ENCODE assay signal across 8 mouse cellular contexts in genomic region chr4:97757207-97757977, GRCm38 (mm10). TPM values are rescaled to one million over a fixed set of nuclear protein-coding genes. Genes with fewer than 3 reads are reported as not detected.
DNase-seq lines count a peak whose midpoint lies in the region; ATAC-seq lines count a peak whose summit lies in the region.

No protein-coding gene starts in this region.

- H3K4me1 ChIP-seq in lung, embryonic 16.5 days (replicated peaks; ENCODE audit: control insufficient read depth, insufficient read depth, low read length), result peaks cover 15% of the 10 kb centered on the region

- under 1% methylated on average over 38 of the region's 38 CpGs for WGBS in lung, embryonic 16.5 days

- DNase-seq in T-cell, adult 2 months (ENCODE audit: low spot score), result peak; percentile 26
- DNase-seq in cerebellum, adult 9-10 months, result peak; percentile 83
- peak; percentile 80 for DNase-seq in heart, postnatal 4 days
- DNase-seq in layer of hippocampus, adult 18-20 months (ENCODE audit: low spot score in 2 of 2), result peak; percentile 47 to 74
- peak; percentile 61 for DNase-seq in ovary, postnatal 10 days (ENCODE audit: low spot score)
- DNase-seq in c-Kit-positive CD71-positive TER-119-positive erythroid progenitor cells, embryonic 14.5 days (ENCODE audit: low spot score), result no peak

- peak overlapping the region; percentile 84 for H3K4me2 ChIP-seq in lung, embryonic 16.5 days (ENCODE audit: low read depth, low read length)

- no peaks in the 10 kb centered on the region for H3K9me3 ChIP-seq in lung, embryonic 16.5 days (ENCODE audit: control insufficient read depth, low read length)

- peak overlapping the region; percentile 78 for H3K9ac ChIP-seq in lung, embryonic 16.5 days (ENCODE audit: low read length)

- H3K36me3 ChIP-seq in lung, embryonic 16.5 days (ENCODE audit: control insufficient read depth, insufficient read depth, low read length), result no peaks in the 10 kb centered on the region

- peak; percentile 68 for ATAC-seq in frontal cortex, adult (ENCODE audit: low TSS enrichment)
- peak; percentile 82 for ATAC-seq in lung, embryonic 16.5 days (ENCODE audit: low read depth)

- H3K27me3 ChIP-seq in lung, embryonic 16.5 days (ENCODE audit: control insufficient read depth, insufficient read depth, low read depth, low read length), result no peaks in the 10 kb centered on the region

- H3K27ac ChIP-seq in lung, embryonic 16.5 days (ENCODE audit: low read length), result peak overlapping the region; percentile 86

- peak overlapping the region; percentile 63 for H3K4me3 ChIP-seq in lung, embryonic 16.5 days (ENCODE audit: low read length)

RNA-seq across cellular contexts. Expression of gene Nfia, which starts 15.1 kb away (rescaled TPM):
- total RNA-seq in heart, postnatal 4 days (2021), result 100 to 1,000 TPM; 206 to 217 TPM
- 10 to 100 TPM; 94.5 to 95.9 TPM for total RNA-seq in layer of hippocampus, adult 18-20 months (2021)
- polyA plus RNA-seq in lung, embryonic 16.5 days (2015; fragmentation: Nextera tagmentation; extraction: Ambion mirVana), result 48.3 and 52.9 TPM in 2 replicates

RNA-seq across cellular contexts. Expression of gene E130114P18Rik, which starts 20.5 kb away (rescaled TPM):
- total RNA-seq in heart, postnatal 4 days (2021), result not detected
- total RNA-seq in layer of hippocampus, adult 18-20 months (2021), result 1 to 10 TPM; 6.9 to 7.6 TPM
- 0.79 and 0.85 TPM in 2 replicates for polyA plus RNA-seq in lung, embryonic 16.5 days (2015; fragmentation: Nextera tagmentation; extraction: Ambion mirVana)

Comparison
In these comparisons a context has a peak if more than half of its experiments do, and no peak if none do; other contexts are left out.
1. RNA of gene E130114P18Rik, which starts 20.5 kb away (total RNA-seq): 6.9 to 7.6 TPM in layer of hippocampus, adult 18-20 months; not detected in heart, postnatal 4 days; every median in the first group is over 4 times any median in the second.